Mouse (Mus musculus) liver, embryonic 15.5 days (tissue): ENCODE measurements at regions not wholly inside any gene's neighbourhood (a gene's known extent, or its start where the extent isn't known, plus 50 kb on each side); places are given as distances from the start of the nearest gene placed in this dataset.

Experiments used
- ATAC-seq: fragments of 200-750 bp; cut with Nextera tagmentation; 2 replicates; pipeline ENCODE4 v1.8.0; 2017; ENCODE audit warnings: moderate number of reproducible peaks, mild to moderate bottlenecking, moderate library complexity; ENCODE audit not compliant: insufficient read depth
- H3K27ac ChIP-seq: fragments of 300-500 bp; sonication (generic); replicated peaks from 2 replicates; pipeline ENCODE4 v1.5.1; 2015; ENCODE audit warnings: mild to moderate bottlenecking, inconsistent platforms
- H3K27me3 ChIP-seq: fragments of 300-500 bp; sonication (generic); 2 replicates; pipeline ENCODE4 v1.6.1; 2015; ENCODE audit warnings: mild to moderate bottlenecking, inconsistent platforms
- H3K36me3 ChIP-seq: fragments of 300-500 bp; sonication (generic); replicated peaks from 2 replicates; pipeline ENCODE4 v1.6.1; 2015; ENCODE audit warnings: moderate library complexity, mild to moderate bottlenecking, inconsistent platforms
- H3K4me1 ChIP-seq: fragments of 300-500 bp; sonication (generic); replicated peaks from 2 replicates; pipeline ENCODE4 v1.6.1; 2015; ENCODE audit warnings: inconsistent platforms
- H3K4me2 ChIP-seq: fragments of 300-500 bp; sonication (generic); 2 replicates; pipeline ENCODE4 v1.6.1; 2015; ENCODE audit warnings: moderate library complexity, mild to moderate bottlenecking, inconsistent platforms
- H3K4me3 ChIP-seq: fragments of 300-500 bp; sonication (generic); replicated peaks from 2 replicates; pipeline ENCODE4 v1.5.1; 2015; ENCODE audit warnings: mild to moderate bottlenecking, inconsistent platforms
- H3K9ac ChIP-seq: fragments of 300-500 bp; sonication (generic); 2 replicates; pipeline ENCODE4 v1.6.1; 2015; ENCODE audit warnings: moderate library complexity, mild to moderate bottlenecking, inconsistent platforms
- H3K9me3 ChIP-seq: fragments of 300-500 bp; sonication (generic); replicated peaks from 2 replicates; pipeline ENCODE4 v1.6.1; 2016; ENCODE audit warnings: inconsistent platforms
- WGBS: fragments of 180-500 bp; shearing (Covaris S2); methylation state at CpG from one replicate; pipeline ENCODE4 v1.1.7; 2015; ENCODE audit warnings: mixed read lengths; ENCODE audit not compliant: insufficient replicate concordance; 5-methylcytosine and 5-hydroxymethylcytosine counted together

GRCm38 (mm10) chr13:31367226-31367625, 188.7 kb upstream of the Foxq1 start:
- 0 out of 2 replicates have a peak, but pooled peaks cover 3% of the 10 kb centered on the region for H3K4me1 ChIP-seq
- H3K4me2 ChIP-seq: no peak overlapping the region
- no peak overlapping the region for H3K27ac ChIP-seq
- H3K9ac ChIP-seq: no peak overlapping the region
- no peaks in the 10 kb centered on the region for H3K9me3 ChIP-seq
- H3K4me3 ChIP-seq: no peak overlapping the region
- ATAC-seq: no peak
- no peaks in the 10 kb centered on the region for H3K27me3 ChIP-seq
- H3K36me3 ChIP-seq: no peaks in the 10 kb centered on the region
- 63% methylated on average over 3 of the region's 3 CpGs for WGBS

- ATAC-seq: no peak
- H3K9ac ChIP-seq: no peak overlapping the region
- no peaks in the 10 kb centered on the region for H3K36me3 ChIP-seq
- no peak overlapping the region for H3K27ac ChIP-seq
- no peak overlapping the region for H3K4me3 ChIP-seq
- no peak overlapping the region for H3K4me2 ChIP-seq
- 50% methylated on average over 4 of the region's 4 CpGs for WGBS
- H3K27me3 ChIP-seq: no peaks in the 10 kb centered on the region
- 0 out of 2 replicates have a peak, but pooled peaks cover 3% of the 10 kb centered on the region for H3K4me1 ChIP-seq
- H3K9me3 ChIP-seq: no peaks in the 10 kb centered on the region
Measured at GRCm38 (mm10) chr13:31369182-31369581, 186.8 kb upstream of the Foxq1 start.

- WGBS: 41% methylated on average over 6 of the region's 6 CpGs
Measured at GRCm38 (mm10) chr13:31370873-31371272, 185.1 kb upstream of the Foxq1 start.

GRCm38 (mm10) chr13:31374006-31374405, 181.9 kb upstream of the Foxq1 start:
- H3K36me3 ChIP-seq: no peaks in the 10 kb centered on the region
- no peak overlapping the region for H3K4me2 ChIP-seq
- H3K9ac ChIP-seq: no peak overlapping the region
- no peaks in the 10 kb centered on the region for H3K9me3 ChIP-seq
- no peak overlapping the region for H3K27ac ChIP-seq
- 56% methylated on average over 5 of the region's 5 CpGs for WGBS
- no peak overlapping the region for H3K4me3 ChIP-seq
- no peak for ATAC-seq
- 0 out of 2 replicates have a peak, but pooled peaks cover 3% of the 10 kb centered on the region for H3K4me1 ChIP-seq
- no peaks in the 10 kb centered on the region for H3K27me3 ChIP-seq

More at GRCm38 (mm10) chr13:31370873-31371272, 185.1 kb upstream of the Foxq1 start:
- Histone ChIP-seq H3K27me3 (no peaks in the 10 kb centered on the region), H3K9ac (no peak overlapping the region), H3K4me1 (0 out of 2 replicates have a peak, but pooled peaks cover 3% of the 10 kb centered on the region), H3K27ac (no peak overlapping the region), H3K4me2 (no peak overlapping the region), H3K9me3 (no peaks in the 10 kb centered on the region), H3K4me3 (no peak overlapping the region), H3K36me3 (no peaks in the 10 kb centered on the region)
- ATAC-seq: no peak

GRCm38 (mm10) chr13:31393421-31394215, 162.3 kb upstream of the Foxq1 start:
- Histone ChIP-seq H3K9me3 (no peaks in the 10 kb centered on the region), H3K27ac (no peak overlapping the region), H3K4me1 (no peaks in the 10 kb centered on the region), H3K9ac (no peak overlapping the region), H3K36me3 (no peaks in the 10 kb centered on the region), H3K27me3 (no peaks in the 10 kb centered on the region), H3K4me2 (no peak overlapping the region), H3K4me3 (no peak overlapping the region)
- no peak for ATAC-seq
- 36% methylated on average over 4 of the region's 4 CpGs for WGBS

GRCm38 (mm10) chr13:31396216-31396910, 159.6 kb upstream of the Foxq1 start:
- Histone ChIP-seq H3K36me3 (no peaks in the 10 kb centered on the region), H3K4me2 (no peak overlapping the region), H3K9me3 (no peaks in the 10 kb centered on the region), H3K9ac (no peak overlapping the region), H3K27me3 (no peaks in the 10 kb centered on the region), H3K27ac (no peak overlapping the region), H3K4me3 (no peak overlapping the region), H3K4me1 (no peaks in the 10 kb centered on the region)
- WGBS: 55% methylated on average over 5 of the region's 5 CpGs
- no peak for ATAC-seq

GRCm38 (mm10) chr13:31397246-31397645, 158.7 kb upstream of the Foxq1 start:
- Histone ChIP-seq H3K4me2 (no peak overlapping the region), H3K4me3 (no peak overlapping the region), H3K27me3 (no peaks in the 10 kb centered on the region), H3K9me3 (no peaks in the 10 kb centered on the region), H3K27ac (no peak overlapping the region), H3K36me3 (no peaks in the 10 kb centered on the region), H3K4me1 (no peaks in the 10 kb centered on the region), H3K9ac (no peak overlapping the region)
- WGBS: 63% methylated on average over 10 of the region's 10 CpGs
- ATAC-seq: no peak

GRCm38 (mm10) chr13:31400401-31400800, 155.5 kb upstream of the Foxq1 start:
- Histone ChIP-seq H3K9ac (no peak overlapping the region), H3K27ac (no peak overlapping the region), H3K4me1 (no peaks in the 10 kb centered on the region), H3K27me3 (no peaks in the 10 kb centered on the region), H3K4me3 (no peak overlapping the region), H3K9me3 (no peaks in the 10 kb centered on the region), H3K36me3 (no peaks in the 10 kb centered on the region), H3K4me2 (no peak overlapping the region)
- ATAC-seq: no peak
- 73% methylated on average over 2 of the region's 2 CpGs for WGBS

GRCm38 (mm10) chr13:31405312-31405711, 150.6 kb upstream of the Foxq1 start:
- 63% methylated on average over 2 of the region's 2 CpGs for WGBS
- H3K27me3 ChIP-seq: no peaks in the 10 kb centered on the region

GRCm38 (mm10) chr13:31408439-31409122, 147.4 kb upstream of the Foxq1 start:
- H3K36me3 ChIP-seq: no peaks in the 10 kb centered on the region
- H3K4me1 ChIP-seq: no peaks in the 10 kb centered on the region
- no peak overlapping the region for H3K9ac ChIP-seq
- H3K9me3 ChIP-seq: no peaks in the 10 kb centered on the region
- WGBS: 61% methylated on average over 10 of the region's 10 CpGs
- no peaks in the 10 kb centered on the region for H3K27me3 ChIP-seq
- no peak for ATAC-seq
- no peak overlapping the region for H3K4me3 ChIP-seq
- no peak overlapping the region for H3K4me2 ChIP-seq
- H3K27ac ChIP-seq: no peak overlapping the region

More at GRCm38 (mm10) chr13:31405312-31405711, 150.6 kb upstream of the Foxq1 start:
- Histone ChIP-seq H3K9ac (no peak overlapping the region), H3K27ac (no peak overlapping the region), H3K36me3 (no peaks in the 10 kb centered on the region), H3K4me2 (no peak overlapping the region), H3K4me1 (no peaks in the 10 kb centered on the region), H3K9me3 (no peaks in the 10 kb centered on the region), H3K4me3 (no peak overlapping the region)
- ATAC-seq: no peak

- no peak overlapping the region for H3K9ac ChIP-seq
- ATAC-seq: no peak
- WGBS: 55% methylated on average over 2 of the region's 2 CpGs
Measured at GRCm38 (mm10) chr13:31409123-31409513, 146.8 kb upstream of the Foxq1 start.

More at GRCm38 (mm10) chr13:31409123-31409513, 146.8 kb upstream of the Foxq1 start:
- Histone ChIP-seq H3K4me3 (no peak overlapping the region), H3K4me1 (no peaks in the 10 kb centered on the region), H3K9me3 (no peaks in the 10 kb centered on the region), H3K27me3 (no peaks in the 10 kb centered on the region), H3K4me2 (no peak overlapping the region), H3K36me3 (no peaks in the 10 kb centered on the region), H3K27ac (no peak overlapping the region)
